8 mouse cellular contexts compared by ENCODE assay signal in the genomic region with DNA sequence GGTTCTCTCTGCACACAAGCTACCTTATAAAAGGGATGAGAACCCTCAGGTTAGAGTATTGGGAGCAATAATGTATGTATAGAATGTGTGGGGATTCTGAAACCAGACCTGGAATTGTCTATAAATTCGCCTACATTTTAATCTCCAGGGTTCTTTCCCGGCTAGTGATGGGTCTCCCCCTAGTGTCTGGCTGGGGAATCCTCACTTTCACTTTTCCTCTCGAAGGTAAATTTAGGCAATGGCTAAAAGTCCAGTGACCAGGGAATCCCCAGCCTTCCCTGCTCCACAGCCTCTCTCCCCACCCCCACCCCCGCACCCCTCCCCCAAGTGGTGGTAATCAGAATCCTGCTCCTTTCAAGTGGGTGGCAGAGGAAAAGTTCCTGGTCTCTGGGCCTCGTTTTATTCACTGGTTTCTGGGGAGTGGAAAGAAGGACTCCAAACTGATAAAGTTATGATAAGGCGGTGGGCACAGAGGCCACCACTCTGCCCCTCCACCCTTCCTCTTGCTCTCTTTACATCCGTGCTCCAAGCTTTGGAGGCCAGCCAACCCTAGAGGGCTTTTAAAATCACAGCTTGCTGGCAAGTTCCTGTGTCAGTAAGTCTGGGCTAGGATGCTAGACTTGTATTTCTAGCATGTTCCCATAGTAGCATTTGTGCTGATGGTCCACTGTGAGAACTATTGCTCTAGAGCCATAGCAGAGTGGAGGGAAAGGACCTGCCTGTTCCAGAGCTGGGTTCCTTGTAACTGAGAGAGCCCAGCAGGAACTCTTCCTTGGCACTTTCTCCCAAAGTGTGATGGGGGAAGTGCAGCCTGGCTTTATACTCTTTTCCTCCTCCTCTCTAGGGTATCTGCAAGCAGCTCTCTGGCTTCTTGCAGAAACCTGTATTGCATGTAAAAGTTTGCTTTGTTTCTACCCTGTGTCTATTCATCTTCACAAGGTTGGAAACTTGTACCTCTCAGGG. TPM values are rescaled to one million over a fixed set of nuclear protein-coding genes. Genes with fewer than 3 reads are reported as not detected.
DNase-seq lines count a peak whose midpoint lies in the region; ATAC-seq and TF ChIP-seq lines count a peak whose summit lies in the region.

No protein-coding gene starts in this region.

- no peak overlapping the region for H3K27ac ChIP-seq in forebrain, postnatal 0 days (ENCODE audit: low read depth, low read length)
- no peak overlapping the region for H3K27ac ChIP-seq in kidney, adult 2 months (ENCODE audit: insufficient read depth, low read depth, low read length)
- no peak overlapping the region for H3K27ac ChIP-seq in liver, embryonic 13.5 days
- no peak overlapping the region for H3K27ac ChIP-seq in neural tube, embryonic 14.5 days (ENCODE audit: low read depth, low read length)

- 0 out of 2 replicates have a peak overlapping the region, but pooled peaks have one; percentile 18 for H3K9ac ChIP-seq in forebrain, postnatal 0 days
- H3K9ac ChIP-seq in liver, embryonic 13.5 days = no peak overlapping the region
- H3K9ac ChIP-seq in neural tube, embryonic 14.5 days (replicated peaks; ENCODE audit: low read depth, low read length) = no peak overlapping the region

- H3K36me3 ChIP-seq in forebrain, postnatal 0 days (ENCODE audit: insufficient read depth) = no peaks in the 10 kb centered on the region
- H3K36me3 ChIP-seq in kidney, adult 2 months (ENCODE audit: control insufficient read depth, insufficient read depth, low read length) = no peaks in the 10 kb centered on the region
- H3K36me3 ChIP-seq in liver, embryonic 13.5 days = no peaks in the 10 kb centered on the region
- H3K36me3 ChIP-seq in neural tube, embryonic 14.5 days (ENCODE audit: control insufficient read depth, insufficient read depth, low read length) = no peaks in the 10 kb centered on the region

- peak; percentile 38; the same call in 1 of the 2 replicates for ATAC-seq in forebrain, postnatal 0 days
- no peak for ATAC-seq in liver, embryonic 13.5 days (ENCODE audit: low read depth)
- ATAC-seq in neural tube, embryonic 14.5 days (ENCODE audit: low read depth) = peak; percentile 6; the same call in 1 of the 2 replicates

- peaks cover 9% of the 10 kb centered on the region for H3K4me1 ChIP-seq in forebrain, postnatal 0 days (ENCODE audit: insufficient read depth)
- peaks cover 11% of the 10 kb centered on the region; the same call in 1 of the 2 replicates for H3K4me1 ChIP-seq in kidney, adult 2 months (ENCODE audit: control insufficient read depth, insufficient read depth, low read length)
- peaks cover 37% of the 10 kb centered on the region for H3K4me1 ChIP-seq in liver, embryonic 13.5 days (replicated peaks)
- no peaks in the 10 kb centered on the region for H3K4me1 ChIP-seq in neural tube, embryonic 14.5 days (ENCODE audit: control insufficient read depth, insufficient read depth, low read length)

- 12% methylated on average over 7 of the region's 7 CpGs for WGBS in forebrain, postnatal 0 days
- WGBS in kidney, adult 2 months = 12% methylated on average over 7 of the region's 7 CpGs
- WGBS in liver, embryonic 13.5 days (ENCODE audit: insufficient replicate concordance) = 3% methylated on average over 7 of the region's 7 CpGs
- 15% methylated on average over 7 of the region's 7 CpGs for WGBS in neural tube, embryonic 14.5 days

- H3K9me3 ChIP-seq in forebrain, postnatal 0 days (ENCODE audit: low read length) = no peaks in the 10 kb centered on the region
- H3K9me3 ChIP-seq in liver, embryonic 13.5 days (replicated peaks) = no peaks in the 10 kb centered on the region
- no peaks in the 10 kb centered on the region for H3K9me3 ChIP-seq in neural tube, embryonic 14.5 days (ENCODE audit: control insufficient read depth, low read length)

- no peak overlapping the region for H3K4me3 ChIP-seq in forebrain, postnatal 0 days (ENCODE audit: low read depth, low read length)
- no peak overlapping the region for H3K4me3 ChIP-seq in kidney, adult 2 months (ENCODE audit: insufficient read depth, low read depth, low read length)
- no peak overlapping the region; the same call in 1 of the 2 replicates for H3K4me3 ChIP-seq in liver, embryonic 13.5 days (replicated peaks)
- no peak overlapping the region for H3K4me3 ChIP-seq in neural tube, embryonic 14.5 days (ENCODE audit: low read depth, low read length)

- H3K27me3 ChIP-seq in forebrain, postnatal 0 days (ENCODE audit: insufficient read depth, low read length) = no peaks in the 10 kb centered on the region
- H3K27me3 ChIP-seq in kidney, adult 2 months (replicated peaks; ENCODE audit: control insufficient read depth, insufficient read depth, low read length) = no peaks in the 10 kb centered on the region
- H3K27me3 ChIP-seq in liver, embryonic 13.5 days = peaks cover 74% of the 10 kb centered on the region
- H3K27me3 ChIP-seq in neural tube, embryonic 14.5 days (ENCODE audit: control insufficient read depth, insufficient read depth, low read length) = peaks cover 14% of the 10 kb centered on the region

- DNase-seq in layer of hippocampus, adult 11-12 months (ENCODE audit: low spot score) = peak; percentile 59
- no peak for DNase-seq in layer of hippocampus, adult 8-10 months (ENCODE audit: low spot score in 2 of 2)
- peak; percentile 80 for DNase-seq in brain, adult 2 months (ENCODE audit: low read depth, low spot score)
- DNase-seq in forebrain, postnatal 0 days = peak; percentile 60
- peak; percentile 69 for DNase-seq in kidney, adult 2 months
- DNase-seq in liver, embryonic 13.5 days = no peak
- no peak for DNase-seq in urinary bladder, postnatal 4 days (ENCODE audit: low spot score in 2 of 2)

- TF ChIP-seq POLR2A in kidney, adult 2 months (IDR thresholded peaks at IDR 0.05; ENCODE audit: low read depth, low read length) = no peak

- 0 out of 2 replicates have a peak overlapping the region, but pooled peaks have one; percentile 13 for H3K4me2 ChIP-seq in forebrain, postnatal 0 days (ENCODE audit: low read depth)
- H3K4me2 ChIP-seq in liver, embryonic 13.5 days = peak overlapping the region; percentile 69
- no peak overlapping the region for H3K4me2 ChIP-seq in neural tube, embryonic 14.5 days (ENCODE audit: low read depth, low read length)

- peak; percentile 71 for TF ChIP-seq CTCF in forebrain, postnatal 0 days (IDR thresholded peaks at IDR 0.05; ENCODE audit: low read depth)
- TF ChIP-seq CTCF in kidney, adult 2 months (conservative IDR thresholded peaks at IDR 0.05; ENCODE audit: insufficient read depth, insufficient read length, low read depth, low read length) = peak; percentile 67

RNA-seq across cellular contexts. Expression of a gene that starts 1.7 kb away (rescaled TPM):
- 10 to 100 TPM; 17.6 to 21.5 (median 18.6) TPM for total RNA-seq in layer of hippocampus, adult 8-10 months (2022)
- total RNA-seq in forebrain, postnatal 0 days (2014; rRNA removed) = 2.2 and 6.7 TPM in 2 replicates
- polyA plus RNA-seq in forebrain, postnatal 0 days (2015; fragmentation: Nextera tagmentation; extraction: Ambion mirVana) = 1.6 and 2.7 TPM in 2 replicates
- 3.8 and 5.7 TPM in 2 replicates for polyA plus RNA-seq in kidney, adult 2 months (2012; rRNA removed)
- 3.9 and 4.7 TPM in 2 replicates for polyA plus RNA-seq in liver, embryonic 13.5 days (2015; fragmentation: Nextera tagmentation; extraction: Ambion mirVana)
- polyA plus RNA-seq in neural tube, embryonic 14.5 days (2014; fragmentation: Nextera tagmentation; extraction: Ambion mirVana) = 4.8 and 5.7 TPM in 2 replicates

RNA-seq across cellular contexts. Expression of a gene that starts 32.7 kb away (rescaled TPM):
- 1 to 10 TPM; 1.8 to 4.9 (median 3.4) TPM for total RNA-seq in layer of hippocampus, adult 8-10 months (2022)
- total RNA-seq in forebrain, postnatal 0 days (2014; rRNA removed) = 1.9 and 2.6 TPM in 2 replicates
- 0.65 and 0.73 TPM in 2 replicates for polyA plus RNA-seq in forebrain, postnatal 0 days (2015; fragmentation: Nextera tagmentation; extraction: Ambion mirVana)
- 7.6 and 10.5 TPM in 2 replicates for polyA plus RNA-seq in kidney, adult 2 months (2012; rRNA removed)
- 4.9 and 5.5 TPM in 2 replicates for polyA plus RNA-seq in liver, embryonic 13.5 days (2015; fragmentation: Nextera tagmentation; extraction: Ambion mirVana)
- 0.55 and 0.93 TPM in 2 replicates for polyA plus RNA-seq in neural tube, embryonic 14.5 days (2014; fragmentation: Nextera tagmentation; extraction: Ambion mirVana)

Comparison
In these comparisons a context has a peak if more than half of its experiments do, and no peak if none do; other contexts are left out.
1. DNase-seq: peak in layer of hippocampus, adult 11-12 months (single experiment), brain, adult 2 months (single experiment), forebrain, postnatal 0 days (single experiment) and kidney, adult 2 months (single experiment); none in layer of hippocampus, adult 8-10 months (0 of 2), liver, embryonic 13.5 days (single experiment) and urinary bladder, postnatal 4 days (0 of 2).